8 mouse cellular contexts compared by ENCODE assay signal in genomic region chr13:74390371-74390990, GRCm38 (mm10). TPM values are rescaled to one million over a fixed set of nuclear protein-coding genes. Genes with fewer than 3 reads are reported as not detected.
DNase-seq lines count a peak whose midpoint lies in the region; ATAC-seq and TF ChIP-seq lines count a peak whose summit lies in the region.

TSS of gene Zfp72 (minus strand) at chr13:74390836.

- whole genome bisulfite sequencing in forebrain, embryonic 10.5 days = 3% methylated on average over 14 of the region's 14 CpGs
- 2% methylated on average over 14 of the region's 14 CpGs for WGBS in heart, embryonic 16.5 days
- 3% methylated on average over 14 of the region's 14 CpGs for WGBS in liver, embryonic 13.5 days (ENCODE audit: insufficient replicate concordance)
- under 1% methylated on average over 14 of the region's 14 CpGs for WGBS in stomach, embryonic 16.5 days

- no peaks in the 10 kb centered on the region for H3K9me3 ChIP-seq in forebrain, embryonic 10.5 days
- no peaks in the 10 kb centered on the region for H3K9me3 ChIP-seq in heart, embryonic 16.5 days (replicated peaks; ENCODE audit: control insufficient read depth, low read length)
- H3K9me3 ChIP-seq in liver, embryonic 13.5 days (replicated peaks) = no peaks in the 10 kb centered on the region
- no peaks in the 10 kb centered on the region for H3K9me3 ChIP-seq in stomach, embryonic 16.5 days (replicated peaks; ENCODE audit: control insufficient read depth, low read length)

- H3K9ac ChIP-seq in heart, embryonic 16.5 days (ENCODE audit: low read length) = peak within 1 kb of the TSS; percentile 79
- peak within 1 kb of the TSS; percentile 57 for H3K9ac ChIP-seq in liver, embryonic 13.5 days
- H3K9ac ChIP-seq in stomach, embryonic 16.5 days (ENCODE audit: low read length) = peak within 1 kb of the TSS; percentile 74

- peak within 1 kb of the TSS; percentile 81 for H3K27ac ChIP-seq in forebrain, embryonic 10.5 days
- H3K27ac ChIP-seq in heart, embryonic 16.5 days (ENCODE audit: low read length) = no peak within 1 kb of the TSS
- no peak within 1 kb of the TSS for H3K27ac ChIP-seq in liver, embryonic 13.5 days
- H3K27ac ChIP-seq in stomach, embryonic 16.5 days (ENCODE audit: low read length) = no peak within 1 kb of the TSS

- peak; percentile 85 for ATAC-seq in heart, embryonic 16.5 days (replicated peaks; ENCODE audit: extremely low read depth, insufficient read depth, low FRiP score)
- peak; percentile 58 for ATAC-seq in liver, embryonic 13.5 days (ENCODE audit: low read depth)
- ATAC-seq in stomach, embryonic 16.5 days (ENCODE audit: insufficient read depth, low FRiP score) = peak; percentile 85

- H3K36me3 ChIP-seq in forebrain, embryonic 10.5 days (replicated peaks) = no peaks in the 10 kb centered on the region
- no peaks in the 10 kb centered on the region for H3K36me3 ChIP-seq in heart, embryonic 16.5 days (ENCODE audit: control insufficient read depth, insufficient read depth)
- H3K36me3 ChIP-seq in liver, embryonic 13.5 days = no peaks in the 10 kb centered on the region
- no peaks in the 10 kb centered on the region for H3K36me3 ChIP-seq in stomach, embryonic 16.5 days (ENCODE audit: control insufficient read depth, insufficient read depth, low read length)

- no peaks in the 10 kb centered on the region for H3K27me3 ChIP-seq in forebrain, embryonic 10.5 days (ENCODE audit: poor library complexity, severe bottlenecking)
- H3K27me3 ChIP-seq in heart, embryonic 16.5 days (ENCODE audit: control insufficient read depth, insufficient read depth, low read length) = no peaks in the 10 kb centered on the region
- H3K27me3 ChIP-seq in liver, embryonic 13.5 days = no peaks in the 10 kb centered on the region
- H3K27me3 ChIP-seq in stomach, embryonic 16.5 days (ENCODE audit: control insufficient read depth, insufficient read depth, low read length) = no peaks in the 10 kb centered on the region

- H3K4me3 ChIP-seq in forebrain, embryonic 10.5 days = peak within 1 kb of the TSS; percentile 67
- H3K4me3 ChIP-seq in heart, embryonic 16.5 days (ENCODE audit: low read length) = peak within 1 kb of the TSS; percentile 86
- peak within 1 kb of the TSS; percentile 63 for H3K4me3 ChIP-seq in liver, embryonic 13.5 days (replicated peaks)
- H3K4me3 ChIP-seq in stomach, embryonic 16.5 days (replicated peaks; ENCODE audit: low read length) = peak within 1 kb of the TSS; percentile 62

- no peak for TF ChIP-seq CTCF in brain, embryonic 14.5 days (IDR thresholded peaks at IDR 0.05; ENCODE audit: borderline replicate concordance, extremely low read depth, insufficient read depth, insufficient read length)

- peak within 1 kb of the TSS; percentile 78 for H3K4me2 ChIP-seq in heart, embryonic 16.5 days (ENCODE audit: low read depth, low read length)
- H3K4me2 ChIP-seq in liver, embryonic 13.5 days = peak within 1 kb of the TSS; percentile 68
- H3K4me2 ChIP-seq in stomach, embryonic 16.5 days (ENCODE audit: low read depth, low read length) = peak within 1 kb of the TSS; percentile 79

- H3K4me1 ChIP-seq in forebrain, embryonic 10.5 days = peaks cover 6% of the 10 kb centered on the region
- peaks cover 5% of the 10 kb centered on the region; the same call in 1 of the 2 replicates for H3K4me1 ChIP-seq in heart, embryonic 16.5 days (ENCODE audit: control insufficient read depth, insufficient read depth, low read length)
- H3K4me1 ChIP-seq in liver, embryonic 13.5 days (replicated peaks) = peaks cover 9% of the 10 kb centered on the region
- no peaks in the 10 kb centered on the region for H3K4me1 ChIP-seq in stomach, embryonic 16.5 days (ENCODE audit: control insufficient read depth, insufficient read depth, low read length)

- no peak for TF ChIP-seq POLR2A in brain, embryonic 14.5 days (IDR thresholded peaks at IDR 0.05; ENCODE audit: borderline replicate concordance, extremely low read depth, insufficient read depth, insufficient read length, poor library complexity, severe bottlenecking)

- DNase-seq in CD4-positive, CD25-positive, alpha-beta regulatory T cell, adult 2 months (ENCODE audit: low read depth, low spot score) = peak; percentile 78
- DNase-seq in brain, embryonic 14.5 days (ENCODE audit: low read depth) = peak; percentile 92
- DNase-seq in forebrain, embryonic 10.5 days (ENCODE audit: extremely low spot score, low spot score) = peak; percentile 61
- peak; percentile 84 to 87 for DNase-seq in kidney, postnatal 25 days
- peak; percentile 11 for DNase-seq in liver, embryonic 13.5 days
- peak; percentile 48 to 51 for DNase-seq in natural killer cell, adult 2 months (ENCODE audit: low spot score in 2 of 2)

RNA-seq across cellular contexts. Expression of gene Zfp72, which starts in this region (rescaled TPM):
- 1.8 and 2.4 TPM in 2 replicates for polyA plus RNA-seq in brain, embryonic 14.5 days (2012; rRNA removed)
- 4.3 and 6.5 TPM in 2 replicates for polyA plus RNA-seq in forebrain, embryonic 10.5 days (2016; fragmentation: Nextera tagmentation; extraction: Ambion mirVana)
- 4.3 and 4.5 TPM in 2 replicates for polyA plus RNA-seq in heart, embryonic 16.5 days (2015; fragmentation: Nextera tagmentation; extraction: Ambion mirVana)
- 1.3 and 1.4 TPM in 2 replicates for polyA plus RNA-seq in liver, embryonic 13.5 days (2015; fragmentation: Nextera tagmentation; extraction: Ambion mirVana)
- polyA plus RNA-seq in stomach, embryonic 16.5 days (2015; fragmentation: Nextera tagmentation; extraction: Ambion mirVana) = 5.4 and 5.5 TPM in 2 replicates

Comparison
In these comparisons a context has a peak if more than half of its experiments do, and no peak if none do; other contexts are left out.
1. DNase-seq: peak in every context shown above with its lines; median percentile 92 in brain, embryonic 14.5 days; 86 in kidney, postnatal 25 days; 78 in CD4-positive, CD25-positive, alpha-beta regulatory T cell, adult 2 months; 61 in forebrain, embryonic 10.5 days; 50 in natural killer cell, adult 2 months; 11 in liver, embryonic 13.5 days.